In the genomic region with DNA sequence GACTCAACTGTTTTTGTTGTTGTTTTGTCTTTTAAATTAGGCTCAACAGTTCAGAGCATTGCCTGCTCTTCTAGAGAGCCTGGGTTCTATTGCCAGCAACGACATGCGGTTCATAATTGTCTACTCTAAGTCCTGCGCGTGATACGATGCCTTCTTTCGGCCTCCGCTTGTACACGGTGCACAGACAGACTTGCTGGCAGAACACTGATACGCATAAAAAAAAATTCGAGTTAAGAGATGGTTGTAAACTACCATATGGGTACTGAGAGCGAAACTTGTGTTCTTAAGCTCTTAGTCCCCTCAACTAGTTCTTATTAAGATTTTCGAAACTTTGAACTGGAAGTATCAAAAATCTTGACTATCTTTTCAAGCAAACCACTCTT, we compare ENCODE assay signal across 9 mouse cellular contexts. TPM values are rescaled to one million over a fixed set of nuclear protein-coding genes. Genes with fewer than 3 reads are reported as not detected.
DNase-seq lines count a peak whose midpoint lies in the region; ATAC-seq and TF ChIP-seq lines count a peak whose summit lies in the region.
"Had no signal": no experiment of that assay in that cellular context is flagged by ENCODE, and none has a peak within 500 bp of the region (broad histone marks: within the 10 kb centered on the region; RNA-seq: fewer than 3 reads in every experiment).

No protein-coding gene starts in this region.

- 0 out of 2 replicates have a peak, but pooled peaks cover 7% of the 10 kb centered on the region for H3K36me3 ChIP-seq in heart, embryonic 14.5 days (ENCODE audit: control insufficient read depth, insufficient read depth, low read length)
- H3K36me3 ChIP-seq in ES-E14 (ENCODE audit: control insufficient read depth, insufficient read depth, low read length, poor library complexity, severe bottlenecking) = peaks cover 5% of the 10 kb centered on the region; the same call in 1 of the 2 replicates
- no peaks in the 10 kb centered on the region; the same call in 1 of the 2 replicates for H3K36me3 ChIP-seq in forebrain, embryonic 11.5 days (ENCODE audit: control insufficient read depth, insufficient read depth, low read length)
- H3K36me3 ChIP-seq in limb, embryonic 13.5 days = peaks cover 8% of the 10 kb centered on the region

- 2% methylated on average over 12 of the region's 12 CpGs for WGBS in heart, embryonic 14.5 days
- WGBS in forebrain, embryonic 11.5 days = under 1% methylated on average over 12 of the region's 12 CpGs
- WGBS in limb, embryonic 13.5 days = under 1% methylated on average over 12 of the region's 12 CpGs
- under 1% methylated on average over 12 of the region's 12 CpGs for WGBS in olfactory bulb, adult 2 months

- H3K4me3 ChIP-seq in heart, embryonic 14.5 days (ENCODE audit: control insufficient read depth in 1 of 2, insufficient read depth in 1 of 2, low read depth in 1 of 2, low read length in 2 of 2) = peak overlapping the region; percentile 93 to 100
- peak overlapping the region; percentile 66 to 91 for H3K4me3 ChIP-seq in ES-E14 (ENCODE audit: insufficient read depth in 1 of 2, low read depth in 1 of 2, low read length in 2 of 2, poor library complexity in 1 of 2, severe bottlenecking in 1 of 2)
- H3K4me3 ChIP-seq in forebrain, embryonic 11.5 days (ENCODE audit: low read depth, low read length) = peak overlapping the region; percentile 96
- H3K4me3 ChIP-seq in limb, embryonic 13.5 days = peak overlapping the region; percentile 100
- peak overlapping the region; percentile 92 for H3K4me3 ChIP-seq in olfactory bulb, adult 2 months (ENCODE audit: insufficient read depth, low read depth, low read length)

- no peak for TF ChIP-seq CTCF in olfactory bulb, adult 2 months (IDR thresholded peaks at IDR 0.05; ENCODE audit: insufficient read depth, low read depth, low read length)

- no peaks in the 10 kb centered on the region for H3K9me3 ChIP-seq in heart, embryonic 14.5 days (ENCODE audit: control insufficient read depth, low read length)
- H3K9me3 ChIP-seq in ES-E14 (ENCODE audit: control insufficient read depth, insufficient read depth, low read depth, low read length) = no peaks in the 10 kb centered on the region
- no peaks in the 10 kb centered on the region for H3K9me3 ChIP-seq in forebrain, embryonic 11.5 days (ENCODE audit: control insufficient read depth, low read length)
- no peaks in the 10 kb centered on the region for H3K9me3 ChIP-seq in limb, embryonic 13.5 days

- H3K4me1 ChIP-seq in heart, embryonic 14.5 days (ENCODE audit: control insufficient read depth in 2 of 2, insufficient read depth in 2 of 2, low read length in 2 of 2) = peaks cover 7 to 27% of the 10 kb centered on the region in 2 experiments
- peaks cover 0 to 4% of the 10 kb centered on the region in 2 experiments; a peak in 1 of 4 replicates for H3K4me1 ChIP-seq in ES-E14 (ENCODE audit: control insufficient read depth in 2 of 2, insufficient read depth in 2 of 2, low read length in 2 of 2, poor library complexity in 1 of 2)
- H3K4me1 ChIP-seq in forebrain, embryonic 11.5 days (replicated peaks; ENCODE audit: control insufficient read depth, insufficient read depth, low read length) = peaks cover 9% of the 10 kb centered on the region
- H3K4me1 ChIP-seq in limb, embryonic 13.5 days = peaks cover 28% of the 10 kb centered on the region
- peaks cover 12% of the 10 kb centered on the region for H3K4me1 ChIP-seq in olfactory bulb, adult 2 months (ENCODE audit: control insufficient read depth, insufficient read depth, low read length)

- TF ChIP-seq POLR2A in olfactory bulb, adult 2 months (IDR thresholded peaks at IDR 0.05; ENCODE audit: insufficient read depth, low read depth, low read length) = no peak

- H3K27ac ChIP-seq in heart, embryonic 14.5 days (replicated peaks in 1 of 2; ENCODE audit: control insufficient read depth in 1 of 2, insufficient read depth in 1 of 2, low read depth in 2 of 2, low read length in 2 of 2) = peak overlapping the region; percentile 88 to 99
- peak overlapping the region; percentile 96 for H3K27ac ChIP-seq in ES-E14 (ENCODE audit: insufficient read depth, low read depth, low read length, poor library complexity, severe bottlenecking)
- peak overlapping the region; percentile 94 for H3K27ac ChIP-seq in forebrain, embryonic 11.5 days (ENCODE audit: low read depth, low read length)
- H3K27ac ChIP-seq in limb, embryonic 13.5 days = peak overlapping the region; percentile 98
- H3K27ac ChIP-seq in olfactory bulb, adult 2 months (ENCODE audit: insufficient read depth, low read depth, low read length) = peak overlapping the region; percentile 97

- DNase-seq in heart, postnatal 4 days = no peak
- no peak for DNase-seq in ES-E14 (ENCODE audit: low read depth, low spot score)
- no peak for DNase-seq in forebrain, embryonic 11.5 days (ENCODE audit: low spot score)
- DNase-seq in left cerebral cortex, adult 18-20 months (ENCODE audit: low spot score in 2 of 2) = no peak
- no peak for DNase-seq in natural killer cell, adult 2 months (ENCODE audit: low spot score in 2 of 2)

- H3K9ac ChIP-seq in heart, embryonic 14.5 days (ENCODE audit: low read length) = peak overlapping the region; percentile 92
- H3K9ac ChIP-seq in ES-E14 (ENCODE audit: insufficient read depth, low read depth, low read length, poor library complexity, severe bottlenecking) = peak overlapping the region; percentile 100
- peak overlapping the region; percentile 92 for H3K9ac ChIP-seq in forebrain, embryonic 11.5 days (ENCODE audit: low read length)
- H3K9ac ChIP-seq in limb, embryonic 13.5 days = peak overlapping the region; percentile 98

- in situ Hi-C loops in ES-E14 (cut with MboI; ENCODE audit: low sequenced_read_pairs in 2 of 2, unreplicated experiment in 2 of 2) = loop anchor here (25.0 kb wide), 1 partner anchor 581 kb away; a partner anchor contains a TSS

- ATAC-seq in heart, embryonic 14.5 days (ENCODE audit: insufficient number of reproducible peaks, insufficient read depth, low FRiP score, low read depth) = no peak
- ATAC-seq in forebrain, embryonic 11.5 days (replicated peaks; ENCODE audit: low FRiP score) = no peak
- no peak for ATAC-seq in limb, embryonic 13.5 days (ENCODE audit: low FRiP score, low read depth)

- peak overlapping the region; percentile 91 for H3K4me2 ChIP-seq in heart, embryonic 14.5 days (ENCODE audit: low read length)
- H3K4me2 ChIP-seq in forebrain, embryonic 11.5 days (ENCODE audit: low read depth, low read length, severe bottlenecking) = peak overlapping the region; percentile 59
- H3K4me2 ChIP-seq in limb, embryonic 13.5 days (replicated peaks) = peak overlapping the region; percentile 93

- H3K27me3 ChIP-seq in heart, embryonic 14.5 days (ENCODE audit: control insufficient read depth, insufficient read depth, low read length) = no peaks in the 10 kb centered on the region
- no peaks in the 10 kb centered on the region for H3K27me3 ChIP-seq in forebrain, embryonic 11.5 days (ENCODE audit: control insufficient read depth, insufficient read depth, low read length)
- no peaks in the 10 kb centered on the region for H3K27me3 ChIP-seq in limb, embryonic 13.5 days

TF ChIP-seq in ES-E14, 5 proteins besides CTCF, POLR2A, EP300 and RAD21:
- no peak for TF ChIP-seq ZC3H11A (IDR thresholded peaks at IDR 0.05; ENCODE audit: borderline replicate concordance, low read depth, low read length)
- TF ChIP-seq CHD2 (IDR thresholded peaks at IDR 0.05; ENCODE audit: low read depth, low read length) = 0 out of 2 replicates have a peak, but pooled peaks have one; percentile 7
- TF ChIP-seq HCFC1 (IDR thresholded peaks at IDR 0.05; ENCODE audit: borderline replicate concordance, insufficient read depth, low read length) = no peak

RNA-seq across cellular contexts. Expression of a gene that starts 1.0 kb away (rescaled TPM):
- 92.9 and 108 TPM in 2 replicates for polyA plus RNA-seq in heart, embryonic 14.5 days (2014; fragmentation: Nextera tagmentation; extraction: Ambion mirVana)
- total RNA-seq in heart, postnatal 4 days (2021) = 100 to 1,000 TPM; 118 to 122 TPM
- 196 and 273 TPM in 2 replicates for total RNA-seq in ES-E14 (2012; rRNA removed)
- 177 and 215 TPM in 2 replicates for polyA plus RNA-seq in forebrain, embryonic 11.5 days (2014; fragmentation: Nextera tagmentation; extraction: Ambion mirVana)
- polyA plus RNA-seq in limb, embryonic 13.5 days (2015; fragmentation: Nextera tagmentation; extraction: Ambion mirVana) = 101 and 111 TPM in 2 replicates
- polyA plus RNA-seq in olfactory bulb, adult 2 months (2012; ENCODE audit: insufficient read depth, insufficient read length, low replicate concordance, missing spikeins) = not detected in 2 replicates
- 10 to 100 TPM; 87.1 to 93.6 TPM for total RNA-seq in left cerebral cortex, adult 18-20 months (2021)

RNA-seq across cellular contexts. Expression of a gene that starts 27.3 kb away (rescaled TPM):
- not detected in 2 replicates for polyA plus RNA-seq in heart, embryonic 14.5 days (2014; fragmentation: Nextera tagmentation; extraction: Ambion mirVana)
- not detected for total RNA-seq in heart, postnatal 4 days (2021)
- 0.05 and 0.13 TPM in 2 replicates for total RNA-seq in ES-E14 (2012; rRNA removed)
- 0.09 TPM in 1 of 2 replicates, not detected in the other for polyA plus RNA-seq in forebrain, embryonic 11.5 days (2014; fragmentation: Nextera tagmentation; extraction: Ambion mirVana)
- polyA plus RNA-seq in limb, embryonic 13.5 days (2015; fragmentation: Nextera tagmentation; extraction: Ambion mirVana) = not detected in 2 replicates
- polyA plus RNA-seq in olfactory bulb, adult 2 months (2012; ENCODE audit: insufficient read depth, insufficient read length, low replicate concordance, missing spikeins) = not detected in 2 replicates
- not detected for total RNA-seq in left cerebral cortex, adult 18-20 months (2021)
- total RNA-seq: left cerebral cortex, postnatal 14 days had no signal

RNA-seq across cellular contexts. Expression of a gene that starts 29.0 kb away (rescaled TPM):
- polyA plus RNA-seq in heart, embryonic 14.5 days (2014; fragmentation: Nextera tagmentation; extraction: Ambion mirVana) = 8.9 and 9.9 TPM in 2 replicates
- total RNA-seq in heart, postnatal 4 days (2021) = 10 to 100 TPM; 19.6 to 20.0 TPM
- 27.9 and 41.4 TPM in 2 replicates for total RNA-seq in ES-E14 (2012; rRNA removed)
- polyA plus RNA-seq in forebrain, embryonic 11.5 days (2014; fragmentation: Nextera tagmentation; extraction: Ambion mirVana) = 10.6 and 12.3 TPM in 2 replicates
- 23.7 and 25.8 TPM in 2 replicates for polyA plus RNA-seq in limb, embryonic 13.5 days (2015; fragmentation: Nextera tagmentation; extraction: Ambion mirVana)
- polyA plus RNA-seq in olfactory bulb, adult 2 months (2012; ENCODE audit: insufficient read depth, insufficient read length, low replicate concordance, missing spikeins) = not detected in 2 replicates
- total RNA-seq in left cerebral cortex, adult 18-20 months (2021) = 10 to 100 TPM; 14.4 to 15.6 TPM
